Mouse (Mus musculus): ENCODE measurements at regions not wholly inside any gene's neighbourhood (a gene's known extent, or its start where the extent isn't known, plus 50 kb on each side); places are given as distances from the start of the nearest gene placed in this dataset.

DNA sequence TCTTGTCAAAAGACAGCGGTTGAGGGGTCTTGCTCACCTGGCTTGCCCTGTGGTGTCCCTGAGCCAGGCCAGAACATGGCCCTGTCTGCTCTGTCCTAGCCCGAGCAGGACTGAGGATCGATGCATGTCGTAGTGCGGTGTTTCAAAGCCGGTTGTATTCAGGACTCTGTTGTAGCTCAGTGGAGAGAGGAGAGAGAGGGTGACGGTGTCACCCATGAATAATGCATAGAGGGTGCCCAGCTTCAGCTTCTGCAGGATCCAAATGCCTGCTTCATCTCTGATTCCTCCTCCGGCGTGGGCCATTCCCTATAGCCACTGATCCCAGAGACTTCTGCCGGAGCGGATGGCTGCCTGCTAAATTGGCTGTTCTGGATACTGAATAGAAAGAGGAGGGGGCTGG lies 126.7 kb upstream of the Cadm1 start:
- Histone ChIP-seq H3K4me1 (ENCODE audit: control insufficient read depth, insufficient read depth, low read length) (no peaks in the 10 kb centered on the region), H3K36me3 (ENCODE audit: control insufficient read depth, insufficient read depth, low read length) (no peaks in the 10 kb centered on the region), H3K27ac (replicated peaks; ENCODE audit: insufficient read depth, low read depth, low read length) (no peak overlapping the region), H3K27me3 (ENCODE audit: control insufficient read depth, insufficient read depth, low read length) (no peaks in the 10 kb centered on the region), H3K79me2 (ENCODE audit: control insufficient read depth, insufficient read depth, low read length) (no peaks in the 10 kb centered on the region), H3K9ac (ENCODE audit: low read depth, low read length) (no peak overlapping the region), H3K4me3 (ENCODE audit: insufficient read depth, low read depth, low read length) (no peak overlapping the region)
- DNase-seq (ENCODE audit: extremely low read depth, low read depth, low spot score): no peak
- 95% methylated on average over 11 of the region's 11 CpGs for WGBS
- no peak for TF ChIP-seq POLR2A (IDR thresholded peaks at IDR 0.05; ENCODE audit: extremely low read depth, insufficient read depth, low read length)
- TF ChIP-seq CTCF (IDR thresholded peaks at IDR 0.05; ENCODE audit: low read depth, low read length): no peak

DNA sequence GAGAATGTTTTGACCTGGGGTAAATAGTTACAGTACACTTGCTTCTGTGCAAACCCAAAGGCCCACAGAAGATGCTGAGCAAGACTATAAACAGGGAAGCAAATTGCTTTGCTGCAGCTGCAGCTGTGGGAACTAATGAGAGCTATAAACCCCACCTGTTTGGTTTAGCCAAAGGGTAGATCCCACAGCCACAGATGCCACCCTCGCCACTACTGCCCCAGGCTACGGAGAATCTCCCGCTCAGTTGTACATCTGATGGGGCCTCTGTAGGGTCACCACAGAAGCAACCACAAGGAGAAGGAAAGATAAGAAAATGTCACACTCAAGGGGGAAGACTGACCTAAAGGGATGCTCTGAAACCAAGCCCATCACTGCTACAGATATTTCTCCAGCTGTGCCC lies 125.2 kb upstream of the Cadm1 start:
- no peaks in the 10 kb centered on the region for H3K27me3 ChIP-seq (ENCODE audit: control insufficient read depth, insufficient read depth, low read length)
- no peaks in the 10 kb centered on the region for H3K79me2 ChIP-seq (ENCODE audit: control insufficient read depth, insufficient read depth, low read length)
- H3K36me3 ChIP-seq (ENCODE audit: control insufficient read depth, insufficient read depth, low read length): no peaks in the 10 kb centered on the region
- H3K4me1 ChIP-seq (ENCODE audit: control insufficient read depth, insufficient read depth, low read length): no peaks in the 10 kb centered on the region; the same call in 1 of the 2 replicates
- H3K9ac ChIP-seq (ENCODE audit: low read depth, low read length): no peak overlapping the region
- H3K4me3 ChIP-seq (ENCODE audit: insufficient read depth, low read depth, low read length): no peak overlapping the region
- DNase-seq (ENCODE audit: extremely low read depth, low read depth, low spot score): no peak
- H3K27ac ChIP-seq (replicated peaks; ENCODE audit: insufficient read depth, low read depth, low read length): no peak overlapping the region
- WGBS: 91% methylated on average over 3 of the region's 3 CpGs
- TF ChIP-seq POLR2A (IDR thresholded peaks at IDR 0.05; ENCODE audit: extremely low read depth, insufficient read depth, low read length) (no peak), CTCF (IDR thresholded peaks at IDR 0.05; ENCODE audit: low read depth, low read length) (no peak)

- no peaks in the 10 kb centered on the region; the same call in 1 of the 2 replicates for H3K4me1 ChIP-seq (ENCODE audit: control insufficient read depth, insufficient read depth, low read length)
- H3K4me3 ChIP-seq (ENCODE audit: insufficient read depth, low read depth, low read length): no peak overlapping the region
- no peak for DNase-seq (ENCODE audit: extremely low read depth, low read depth, low spot score)
- H3K36me3 ChIP-seq (ENCODE audit: control insufficient read depth, insufficient read depth, low read length): no peaks in the 10 kb centered on the region
- no peak overlapping the region for H3K27ac ChIP-seq (replicated peaks; ENCODE audit: insufficient read depth, low read depth, low read length)
- H3K27me3 ChIP-seq (ENCODE audit: control insufficient read depth, insufficient read depth, low read length): no peaks in the 10 kb centered on the region
- no peak overlapping the region for H3K9ac ChIP-seq (ENCODE audit: low read depth, low read length)
- H3K79me2 ChIP-seq (ENCODE audit: control insufficient read depth, insufficient read depth, low read length): no peaks in the 10 kb centered on the region
- TF ChIP-seq POLR2A (IDR thresholded peaks at IDR 0.05; ENCODE audit: extremely low read depth, insufficient read depth, low read length) (no peak), CTCF (IDR thresholded peaks at IDR 0.05; ENCODE audit: low read depth, low read length) (no peak)
- WGBS: 83% methylated on average over 4 of the region's 4 CpGs
Measured at GRCm38 (mm10) chr9:47405547-47405946, 124.4 kb upstream of the Cadm1 start.

DNA sequence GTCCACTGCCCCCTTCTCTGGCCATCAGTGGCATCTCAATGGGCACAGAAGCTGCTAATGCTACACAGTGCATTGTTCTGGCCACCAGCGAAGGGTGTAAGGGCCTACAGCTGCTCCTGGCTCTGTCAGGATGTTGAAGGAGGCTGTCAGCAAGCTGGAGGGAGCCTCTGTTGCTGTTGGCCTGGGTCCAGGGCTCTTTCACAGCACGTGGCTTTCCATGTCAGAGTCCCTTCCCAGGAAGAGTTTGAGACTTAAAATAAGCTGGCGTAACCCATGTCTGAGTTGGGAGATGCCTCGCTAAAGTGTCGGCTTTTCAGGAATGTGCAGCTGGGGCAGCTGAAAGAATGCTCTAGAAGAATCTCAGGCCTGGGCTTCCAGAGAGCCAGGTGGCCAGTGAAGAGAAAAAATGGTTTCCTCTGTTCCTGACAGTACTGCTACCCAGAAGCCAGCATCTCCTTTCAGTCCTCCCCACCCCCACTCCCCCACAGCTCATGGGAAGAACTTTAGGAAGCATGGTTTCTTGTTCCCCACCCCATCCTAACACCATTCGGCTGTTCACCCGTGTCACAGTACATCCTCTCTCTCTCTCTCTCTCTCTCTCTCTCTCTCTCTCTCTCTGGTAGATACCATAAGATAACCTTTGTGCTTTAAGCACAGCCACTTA lies 122.8 kb upstream of the Cadm1 start:
- WGBS: 66% methylated on average over 7 of the region's 7 CpGs
- no peak overlapping the region for H3K27ac ChIP-seq (replicated peaks; ENCODE audit: insufficient read depth, low read depth, low read length)
- H3K79me2 ChIP-seq (ENCODE audit: control insufficient read depth, insufficient read depth, low read length): no peaks in the 10 kb centered on the region
- no peak for TF ChIP-seq POLR2A (IDR thresholded peaks at IDR 0.05; ENCODE audit: extremely low read depth, insufficient read depth, low read length)
- no peak for TF ChIP-seq CTCF (IDR thresholded peaks at IDR 0.05; ENCODE audit: low read depth, low read length)
- no peaks in the 10 kb centered on the region; the same call in 1 of the 2 replicates for H3K4me1 ChIP-seq (ENCODE audit: control insufficient read depth, insufficient read depth, low read length)
- no peaks in the 10 kb centered on the region for H3K27me3 ChIP-seq (ENCODE audit: control insufficient read depth, insufficient read depth, low read length)
- H3K36me3 ChIP-seq (ENCODE audit: control insufficient read depth, insufficient read depth, low read length): no peaks in the 10 kb centered on the region
- DNase-seq (ENCODE audit: extremely low read depth, low read depth, low spot score): no peak
- H3K4me3 ChIP-seq (ENCODE audit: insufficient read depth, low read depth, low read length): no peak overlapping the region
- no peak overlapping the region for H3K9ac ChIP-seq (ENCODE audit: low read depth, low read length)

DNA sequence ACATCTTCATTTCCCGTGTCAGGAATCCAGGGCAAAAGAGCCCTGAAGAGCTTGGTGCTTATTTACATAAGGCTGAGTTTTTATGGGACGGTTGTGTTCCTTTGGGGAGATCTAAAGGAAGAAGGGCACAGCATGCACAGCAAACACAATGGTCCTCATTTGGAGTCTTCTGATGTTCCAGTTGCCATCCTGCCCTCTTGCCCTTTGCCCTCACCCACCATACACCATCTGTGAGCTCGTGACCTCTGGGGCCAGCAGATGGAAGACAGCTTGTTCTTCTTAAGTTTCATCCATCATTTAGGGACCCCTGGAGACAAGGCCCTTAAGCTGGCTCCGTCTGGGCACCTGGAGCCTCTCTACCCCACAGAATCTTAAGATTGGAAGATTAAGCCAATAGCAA lies 121.9 kb upstream of the Cadm1 start:
- Histone ChIP-seq H3K4me3 (ENCODE audit: insufficient read depth, low read depth, low read length) (no peak overlapping the region), H3K9ac (ENCODE audit: low read depth, low read length) (no peak overlapping the region), H3K27ac (replicated peaks; ENCODE audit: insufficient read depth, low read depth, low read length) (no peak overlapping the region), H3K27me3 (ENCODE audit: control insufficient read depth, insufficient read depth, low read length) (no peaks in the 10 kb centered on the region), H3K4me1 (ENCODE audit: control insufficient read depth, insufficient read depth, low read length) (no peaks in the 10 kb centered on the region; the same call in 1 of the 2 replicates), H3K36me3 (ENCODE audit: control insufficient read depth, insufficient read depth, low read length) (no peaks in the 10 kb centered on the region), H3K79me2 (ENCODE audit: control insufficient read depth, insufficient read depth, low read length) (no peaks in the 10 kb centered on the region)
- no peak for DNase-seq (ENCODE audit: extremely low read depth, low read depth, low spot score)
- WGBS: 74% methylated on average over 4 of the region's 4 CpGs
- no peak for TF ChIP-seq POLR2A (IDR thresholded peaks at IDR 0.05; ENCODE audit: extremely low read depth, insufficient read depth, low read length)
- no peak for TF ChIP-seq CTCF (IDR thresholded peaks at IDR 0.05; ENCODE audit: low read depth, low read length)

DNA sequence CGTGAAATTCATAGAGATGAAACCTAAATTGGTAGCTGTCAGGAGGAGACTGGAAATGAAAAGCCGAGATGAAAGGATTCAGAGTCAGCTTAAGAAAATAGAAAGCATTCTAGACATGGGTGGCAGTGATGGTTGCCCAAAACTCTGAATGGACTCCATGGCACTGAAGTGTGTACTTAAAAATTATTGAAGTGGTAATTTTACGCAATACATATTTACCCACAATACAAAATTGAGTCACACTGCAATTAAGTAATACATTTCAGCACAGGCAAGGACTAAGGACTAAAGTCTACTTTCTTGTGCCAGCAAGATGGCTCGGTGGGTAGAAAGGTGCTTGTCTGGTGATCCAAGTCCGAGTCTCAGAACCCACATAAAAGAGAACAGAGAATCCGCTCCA lies 120.4 kb upstream of the Cadm1 start:
- Histone ChIP-seq H3K4me1 (ENCODE audit: control insufficient read depth, insufficient read depth, low read length) (no peaks in the 10 kb centered on the region; the same call in 1 of the 2 replicates), H3K79me2 (ENCODE audit: control insufficient read depth, insufficient read depth, low read length) (no peaks in the 10 kb centered on the region), H3K27ac (replicated peaks; ENCODE audit: insufficient read depth, low read depth, low read length) (no peak overlapping the region), H3K9ac (ENCODE audit: low read depth, low read length) (no peak overlapping the region), H3K4me3 (ENCODE audit: insufficient read depth, low read depth, low read length) (no peak overlapping the region), H3K27me3 (ENCODE audit: control insufficient read depth, insufficient read depth, low read length) (no peaks in the 10 kb centered on the region), H3K36me3 (ENCODE audit: control insufficient read depth, insufficient read depth, low read length) (no peaks in the 10 kb centered on the region)
- peak; percentile 78 for DNase-seq (ENCODE audit: extremely low read depth, low read depth, low spot score)
- TF ChIP-seq POLR2A (IDR thresholded peaks at IDR 0.05; ENCODE audit: extremely low read depth, insufficient read depth, low read length): no peak
- TF ChIP-seq CTCF (IDR thresholded peaks at IDR 0.05; ENCODE audit: low read depth, low read length): no peak
- 72% methylated on average over 6 of the region's 6 CpGs for WGBS
